Mouse (Mus musculus) embryonic fibroblast, embryonic 13.5 days (primary cell): ENCODE measurements around the gene Slc4a5. TPM values are rescaled to one million over a fixed set of nuclear protein-coding genes. Genes with fewer than 3 reads are reported as not detected.
A peak's percentile ranks its signal among the peaks of the same experiment; 100 is the strongest.

Experiments
- H3K27ac ChIP-seq: 2 replicates; pipeline ENCODE4 v1.5.1; 2012; ENCODE audit warnings: low read length, control low read depth, inconsistent platforms; ENCODE audit not compliant: insufficient read depth
- H3K4me1 ChIP-seq: 2 replicates; pipeline ENCODE4 v1.6.1; 2011; ENCODE audit warnings: low read length; ENCODE audit not compliant: control insufficient read depth, insufficient read depth
- H3K4me3 ChIP-seq: 2 replicates; pipeline ENCODE4 v1.5.1; 2011; ENCODE audit warnings: mild to moderate bottlenecking, control low read depth, low read length; ENCODE audit not compliant: insufficient read depth
- CTCF ChIP-seq: IDR thresholded peaks from 2 replicates; pipeline ENCODE4 v1.5.1; 2011; ENCODE audit warnings: mild to moderate bottlenecking, control low read depth, low read length, moderate library complexity, borderline replicate concordance; ENCODE audit not compliant: insufficient read depth
- POLR2A ChIP-seq: IDR thresholded peaks from 2 replicates; pipeline ENCODE4 v1.6.1; 2011; ENCODE audit warnings: low read depth, mild to moderate bottlenecking, control low read depth, low read length, moderate library complexity
- polyA plus RNA-seq: library from polyadenylated mRNA; stranded (reverse); fragments of >200 nt; gene quantifications from 2 replicates; pipeline ENCODE4 v1.2.4, GENCODE M21; 2011; ENCODE audit warnings: low read depth; ENCODE audit not compliant: missing spikeins, insufficient read length

Gene Slc4a5
- polyA plus RNA-seq, 1 experiment, result not detected

- Histone ChIP-seq H3K4me3 (peak within 1 kb of the TSS; percentile 72), H3K4me1 (0 out of 2 replicates have a peak, but pooled peaks cover 5% of the 10 kb centered on the region), H3K27ac (no peak within 1 kb of the TSS)
- no peak for TF ChIP-seq POLR2A
- TF ChIP-seq CTCF, result no peak
Measured at GRCm38 (mm10) chr6:83348873-83349272, 129.2 kb downstream of the Slc4a5 start, which contains the start of gene Bola3. TSS of gene Bola3 (plus strand) at chr6:83349147.

- H3K27ac ChIP-seq, result no peak overlapping the region
- peak; percentile 79 for TF ChIP-seq CTCF
- TF ChIP-seq POLR2A, result peak; percentile 72
- peak overlapping the region; percentile 72 for H3K4me3 ChIP-seq
- 0 out of 2 replicates have a peak, but pooled peaks cover 5% of the 10 kb centered on the region for H3K4me1 ChIP-seq
Measured at GRCm38 (mm10) chr6:83349274-83349958, 129.8 kb downstream of the Slc4a5 start.

GRCm38 (mm10) chr6:83350172-83350571 lies 130.5 kb downstream of the Slc4a5 start:
- 0 out of 2 replicates have a peak, but pooled peaks cover 5% of the 10 kb centered on the region for H3K4me1 ChIP-seq
- TF ChIP-seq CTCF (no peak), POLR2A (no peak)
- H3K4me3 ChIP-seq, result peak overlapping the region; percentile 72
- no peak overlapping the region for H3K27ac ChIP-seq

GRCm38 (mm10) chr6:83350851-83351405 lies 131.3 kb downstream of the Slc4a5 start:
- no peak overlapping the region for H3K27ac ChIP-seq
- TF ChIP-seq POLR2A (no peak), CTCF (no peak)
- no peak overlapping the region for H3K4me3 ChIP-seq
- 0 out of 2 replicates have a peak, but pooled peaks cover 5% of the 10 kb centered on the region for H3K4me1 ChIP-seq

GRCm38 (mm10) chr6:83351490-83352160 lies 132.0 kb downstream of the Slc4a5 start:
- no peak for TF ChIP-seq POLR2A
- TF ChIP-seq CTCF, result no peak
- H3K4me3 ChIP-seq, result no peak overlapping the region
- H3K4me1 ChIP-seq, result 0 out of 2 replicates have a peak, but pooled peaks cover 5% of the 10 kb centered on the region
- H3K27ac ChIP-seq, result no peak overlapping the region

- H3K4me3 ChIP-seq, result no peak overlapping the region
- TF ChIP-seq CTCF (no peak), POLR2A (no peak)
Measured at GRCm38 (mm10) chr6:83352666-83353410, 133.2 kb downstream of the Slc4a5 start.

More at GRCm38 (mm10) chr6:83352666-83353410, 133.2 kb downstream of the Slc4a5 start:
- Histone ChIP-seq H3K27ac (no peak overlapping the region), H3K4me1 (0 out of 2 replicates have a peak, but pooled peaks cover 5% of the 10 kb centered on the region)

Other genes with a start within 250 kb of the Slc4a5 start
- gene Dok1, start 186.4 kb upstream of the Slc4a5 start, polyA plus RNA-seq, result 37.9 and 56.4 TPM in 2 replicates
- 124 and 241 TPM in 2 replicates for gene Loxl3, start 185.7 kb upstream of the Slc4a5 start, polyA plus RNA-seq
- gene Aup1, start 165.3 kb upstream of the Slc4a5 start, polyA plus RNA-seq, result 129 and 133 TPM in 2 replicates
- gene Htra2, start 164.6 kb upstream of the Slc4a5 start, polyA plus RNA-seq, result 56.3 and 60.8 TPM in 2 replicates
- 0.25 and 0.84 TPM in 2 replicates for gene Dqx1, start 162.0 kb upstream of the Slc4a5 start, polyA plus RNA-seq
- gene Tlx2, start 149.5 kb upstream of the Slc4a5 start, polyA plus RNA-seq, result not detected in 2 replicates
- gene Pcgf1, start 142.0 kb upstream of the Slc4a5 start, polyA plus RNA-seq, result 12.1 and 15.2 TPM in 2 replicates
- not detected in 2 replicates for gene Lbx2, start 133.5 kb upstream of the Slc4a5 start, polyA plus RNA-seq
- gene Ccdc142, start 118.2 kb upstream of the Slc4a5 start, polyA plus RNA-seq, result 0.60 TPM in 1 of 2 replicates, not detected in the other
- gene Gm42688, start 118.2 kb upstream of the Slc4a5 start, polyA plus RNA-seq, result 1.2 and 1.9 TPM in 2 replicates
- 41.9 and 42.7 TPM in 2 replicates for gene Mrpl53, start 110.8 kb upstream of the Slc4a5 start, polyA plus RNA-seq
- 28.0 TPM in 2 replicates for gene Mogs, start 104.3 kb upstream of the Slc4a5 start, polyA plus RNA-seq
- gene Wbp1, start 98.3 kb upstream of the Slc4a5 start, polyA plus RNA-seq, result 37.3 and 44.5 TPM in 2 replicates
- 6.6 and 7.4 TPM in 2 replicates for gene Ino80b, start 94.4 kb upstream of the Slc4a5 start, polyA plus RNA-seq
- gene Rtkn, start 84.4 kb upstream of the Slc4a5 start, polyA plus RNA-seq, result 13.4 and 15.4 TPM in 2 replicates
- 5.4 TPM in 2 replicates for gene Wdr54, start 63.4 kb upstream of the Slc4a5 start, polyA plus RNA-seq
- gene 1700003E16Rik, start 63.4 kb upstream of the Slc4a5 start, polyA plus RNA-seq, result 0.51 and 0.70 TPM in 2 replicates
- gene Dctn1, start 53.9 kb upstream of the Slc4a5 start, polyA plus RNA-seq, result 92.5 and 98.8 TPM in 2 replicates
- 123 and 138 TPM in 2 replicates for gene Mthfd2, start 106.1 kb downstream of the Slc4a5 start, polyA plus RNA-seq
- gene Mob1a, start 106.2 kb downstream of the Slc4a5 start, polyA plus RNA-seq, result 139 and 148 TPM in 2 replicates
- gene Bola3, start 129.3 kb downstream of the Slc4a5 start, polyA plus RNA-seq, result 86.0 and 88.1 TPM in 2 replicates
- gene Tet3, start 239.3 kb downstream of the Slc4a5 start, polyA plus RNA-seq, result 13.8 and 18.6 TPM in 2 replicates